Comparison of ENCODE assay signal across 13 mouse cellular contexts in genomic region chr6:144370699-144371098, GRCm38 (mm10).
DNase-seq lines count a peak whose midpoint lies in the region; ATAC-seq lines count a peak whose summit lies in the region.
"Had no signal": no experiment of that assay in that cellular context is flagged by ENCODE, and none has a peak within 500 bp of the region (broad histone marks: within the 10 kb centered on the region; RNA-seq: fewer than 3 reads in every experiment).

No protein-coding gene starts in this region.

- H3K4me3 ChIP-seq in kidney, embryonic 14.5 days (ENCODE audit: low read length): no peak overlapping the region
- no peak overlapping the region for H3K4me3 ChIP-seq in liver, embryonic 15.5 days (replicated peaks)
- H3K4me3 ChIP-seq: hindbrain, embryonic 13.5 days; limb, embryonic 15.5 days; neural tube, embryonic 13.5 days had no signal

- no peaks in the 10 kb centered on the region for H3K27me3 ChIP-seq in kidney, embryonic 14.5 days (ENCODE audit: control insufficient read depth, insufficient read depth, low read length)
- H3K27me3 ChIP-seq in liver, embryonic 15.5 days: no peaks in the 10 kb centered on the region
- H3K27me3 ChIP-seq: limb, embryonic 15.5 days had no signal

- no peak overlapping the region for H3K27ac ChIP-seq in kidney, embryonic 14.5 days (ENCODE audit: low read depth, low read length)
- no peak overlapping the region for H3K27ac ChIP-seq in liver, embryonic 15.5 days (replicated peaks)
- H3K27ac ChIP-seq: hindbrain, embryonic 13.5 days; limb, embryonic 15.5 days; neural tube, embryonic 13.5 days had no signal

- 45% methylated on average over 10 of the region's 10 CpGs for WGBS in kidney, embryonic 14.5 days
- WGBS in liver, embryonic 15.5 days (ENCODE audit: insufficient replicate concordance): 26% methylated on average over 10 of the region's 10 CpGs

- no peaks in the 10 kb centered on the region for H3K36me3 ChIP-seq in kidney, embryonic 14.5 days (ENCODE audit: control insufficient read depth, insufficient read depth, low read length)
- H3K36me3 ChIP-seq in liver, embryonic 15.5 days (replicated peaks): no peaks in the 10 kb centered on the region
- H3K36me3 ChIP-seq: hindbrain, embryonic 13.5 days; limb, embryonic 15.5 days; neural tube, embryonic 13.5 days had no signal

- DNase-seq in kidney, adult 9 months: no peak
- peak; percentile 29 for DNase-seq in c-Kit-negative CD71-positive TER-119-positive erythroid progenitor cells, embryonic 14.5 days (ENCODE audit: low read depth, low spot score)
- DNase-seq in layer of hippocampus, adult 8-10 months (ENCODE audit: low spot score in 2 of 2): no peak
- DNase-seq in retina, embryonic 14.5 days (ENCODE audit: low spot score): no peak
- no peak for DNase-seq in kidney, postnatal 14 days
- DNase-seq: adrenal gland, adult 2 months had no signal

- peak; percentile 55; the same call in 1 of the 2 replicates for ATAC-seq in kidney, embryonic 14.5 days (ENCODE audit: low FRiP score, low TSS enrichment)
- ATAC-seq in liver, embryonic 15.5 days (ENCODE audit: insufficient read depth): peak; percentile 79; the same call in 1 of the 2 replicates
- peak; percentile 83 for ATAC-seq in megakaryocyte-erythroid progenitor cell, adult 5-6 weeks (replicated peaks; ENCODE audit: low FRiP score, low TSS enrichment, poor library complexity, severe bottlenecking)
- ATAC-seq: CD4-positive, CD25-positive, alpha-beta regulatory T cell, adult 4 months had no signal

- no peak overlapping the region for H3K9ac ChIP-seq in kidney, embryonic 14.5 days (ENCODE audit: low read depth, low read length)
- H3K9ac ChIP-seq in liver, embryonic 15.5 days: no peak overlapping the region
- H3K9ac ChIP-seq: hindbrain, embryonic 13.5 days; limb, embryonic 15.5 days; neural tube, embryonic 13.5 days had no signal

- no peaks in the 10 kb centered on the region for H3K9me3 ChIP-seq in kidney, embryonic 14.5 days (ENCODE audit: control insufficient read depth, low read length)
- no peaks in the 10 kb centered on the region for H3K9me3 ChIP-seq in liver, embryonic 15.5 days (replicated peaks)
- H3K9me3 ChIP-seq: hindbrain, embryonic 13.5 days; limb, embryonic 15.5 days; neural tube, embryonic 13.5 days had no signal

- H3K4me1 ChIP-seq in kidney, embryonic 14.5 days (ENCODE audit: control insufficient read depth, insufficient read depth, low read length): no peaks in the 10 kb centered on the region
- peaks cover 8% of the 10 kb centered on the region; the same call in 1 of the 2 replicates for H3K4me1 ChIP-seq in liver, embryonic 15.5 days (replicated peaks)
- H3K4me1 ChIP-seq: limb, embryonic 15.5 days had no signal

- no peak overlapping the region for H3K4me2 ChIP-seq in kidney, embryonic 14.5 days (replicated peaks; ENCODE audit: low read depth, low read length)
- H3K4me2 ChIP-seq in liver, embryonic 15.5 days: no peak overlapping the region
- H3K4me2 ChIP-seq: hindbrain, embryonic 13.5 days; limb, embryonic 15.5 days; neural tube, embryonic 13.5 days had no signal
